Mouse (Mus musculus) megakaryocyte, embryonic 14.5 days (primary cell): ENCODE data around the gene Ccdc88c. TPM values are rescaled to one million over a fixed set of nuclear protein-coding genes. Genes with fewer than 3 reads are reported as not detected.

ENCODE experiments used
- H3K27me3 ChIP-seq: replicated peaks from 2 replicates; pipeline ENCODE3; 2012; ENCODE audit warnings: inconsistent platforms
- H3K36me3 ChIP-seq: replicated peaks from 2 replicates; pipeline ENCODE3; 2012; ENCODE audit warnings: low read length, inconsistent platforms, mixed read lengths
- H3K4me1 ChIP-seq: 2 replicates; pipeline ENCODE4 v1.6.1; 2012; ENCODE audit warnings: inconsistent platforms
- H3K4me3 ChIP-seq: replicated peaks from 2 replicates; pipeline ENCODE3; 2012; ENCODE audit warnings: moderate library complexity, mild to moderate bottlenecking, inconsistent platforms
- H3K9me3 ChIP-seq: 2 replicates; pipeline ENCODE4 v1.6.1; 2012; ENCODE audit warnings: inconsistent platforms
- FLI1 ChIP-seq: IDR thresholded peaks from 2 replicates; pipeline ENCODE4 v1.6.1; 2012; ENCODE audit warnings: low read length, inconsistent platforms, mixed read lengths
- GATA1 ChIP-seq: IDR thresholded peaks from 3 replicates; pipeline ENCODE4 v1.6.1; 2012; ENCODE audit warnings: mixed read lengths, low read length, inconsistent platforms, borderline replicate concordance
- polyA plus RNA-seq: library from polyadenylated mRNA; stranded (reverse); fragments of >175 nt; gene quantifications from 2 replicates; pipeline ENCODE4 v1.2.3, GENCODE M21; 2012; ENCODE audit warnings: low replicate concordance; ENCODE audit not compliant: insufficient read depth

Ccdc88c gene
- polyA plus RNA-seq, 1 experiment: 10.3 TPM

- TF ChIP-seq FLI1: no peak
- no peak for TF ChIP-seq GATA1
- H3K9me3 ChIP-seq: no peaks in the 10 kb centered on the region
- H3K36me3 ChIP-seq: peaks cover 75% of the 10 kb centered on the region
- 0 out of 2 replicates have a peak, but pooled peaks cover 4% of the 10 kb centered on the region for H3K4me1 ChIP-seq
- no peaks in the 10 kb centered on the region for H3K27me3 ChIP-seq
- no peak overlapping the region for H3K4me3 ChIP-seq
These were observed 91.2 kb downstream of the Ccdc88c start for GRCm38 (mm10) chr12:100937441-100938360.

- Histone ChIP-seq H3K36me3 (peaks cover 74% of the 10 kb centered on the region), H3K27me3 (no peaks in the 10 kb centered on the region), H3K4me3 (no peak overlapping the region), H3K9me3 (no peaks in the 10 kb centered on the region), H3K4me1 (0 out of 2 replicates have a peak, but pooled peaks cover 4% of the 10 kb centered on the region)
- TF ChIP-seq GATA1 (no peak), FLI1 (no peak)
These were observed 92.1 kb downstream of the Ccdc88c start for GRCm38 (mm10) chr12:100936737-100937136.

GRCm38 (mm10) chr12:100936116-100936515 lies 92.7 kb downstream of the Ccdc88c start:
- Histone ChIP-seq H3K27me3 (no peaks in the 10 kb centered on the region), H3K4me1 (0 out of 2 replicates have a peak, but pooled peaks cover 4% of the 10 kb centered on the region), H3K9me3 (no peaks in the 10 kb centered on the region), H3K4me3 (no peak overlapping the region), H3K36me3 (peaks cover 74% of the 10 kb centered on the region)
- TF ChIP-seq GATA1 (no peak), FLI1 (no peak)

GRCm38 (mm10) chr12:100934796-100935195 lies 94.1 kb downstream of the Ccdc88c start:
- Histone ChIP-seq H3K36me3 (peaks cover 71% of the 10 kb centered on the region), H3K9me3 (no peaks in the 10 kb centered on the region), H3K4me1 (0 out of 2 replicates have a peak, but pooled peaks cover 4% of the 10 kb centered on the region), H3K27me3 (no peaks in the 10 kb centered on the region), H3K4me3 (no peak overlapping the region)
- TF ChIP-seq FLI1 (no peak), GATA1 (no peak)

- Histone ChIP-seq H3K4me1 (0 out of 2 replicates have a peak, but pooled peaks cover 4% of the 10 kb centered on the region), H3K9me3 (no peaks in the 10 kb centered on the region), H3K36me3 (peaks cover 75% of the 10 kb centered on the region), H3K4me3 (no peak overlapping the region), H3K27me3 (no peaks in the 10 kb centered on the region)
- no peak for TF ChIP-seq GATA1
- TF ChIP-seq FLI1: no peak
These were observed 97.2 kb downstream of the Ccdc88c start for GRCm38 (mm10) chr12:100931653-100932052.

- TF ChIP-seq GATA1 (no peak), FLI1 (no peak)
- no peaks in the 10 kb centered on the region for H3K27me3 ChIP-seq
- H3K36me3 ChIP-seq: peaks cover 72% of the 10 kb centered on the region
- no peaks in the 10 kb centered on the region for H3K9me3 ChIP-seq
- H3K4me1 ChIP-seq: 0 out of 2 replicates have a peak, but pooled peaks cover 3% of the 10 kb centered on the region
- H3K4me3 ChIP-seq: no peak overlapping the region
These were observed 100.6 kb downstream of the Ccdc88c start for GRCm38 (mm10) chr12:100928286-100928685.

GRCm38 (mm10) chr12:100925644-100926619 lies 102.9 kb downstream of the Ccdc88c start:
- H3K27me3 ChIP-seq: no peaks in the 10 kb centered on the region
- H3K4me1 ChIP-seq: 0 out of 2 replicates have a peak, but pooled peaks cover 3% of the 10 kb centered on the region
- H3K4me3 ChIP-seq: no peak overlapping the region
- TF ChIP-seq FLI1 (no peak), GATA1 (no peak)
- no peaks in the 10 kb centered on the region for H3K9me3 ChIP-seq
- peaks cover 76% of the 10 kb centered on the region for H3K36me3 ChIP-seq

GRCm38 (mm10) chr12:100924646-100925339 lies 104.1 kb downstream of the Ccdc88c start:
- Histone ChIP-seq H3K36me3 (peaks cover 75% of the 10 kb centered on the region), H3K4me3 (no peak overlapping the region)
- no peak for TF ChIP-seq FLI1
- TF ChIP-seq GATA1: no peak

GRCm38 (mm10) chr12:100910731-100911130 lies 118.1 kb downstream of the Ccdc88c start:
- Histone ChIP-seq H3K4me3 (no peak overlapping the region), H3K27me3 (peaks cover 41% of the 10 kb centered on the region), H3K9me3 (no peaks in the 10 kb centered on the region), H3K36me3 (peaks cover 36% of the 10 kb centered on the region), H3K4me1 (peaks cover 8% of the 10 kb centered on the region)
- TF ChIP-seq GATA1 (no peak), FLI1 (no peak)

More at GRCm38 (mm10) chr12:100924646-100925339, 104.1 kb downstream of the Ccdc88c start:
- H3K9me3 ChIP-seq: no peaks in the 10 kb centered on the region
- 0 out of 2 replicates have a peak, but pooled peaks cover 3% of the 10 kb centered on the region for H3K4me1 ChIP-seq
- no peaks in the 10 kb centered on the region for H3K27me3 ChIP-seq
